35 mouse cellular contexts compared by ENCODE assay signal in the genomic region with DNA sequence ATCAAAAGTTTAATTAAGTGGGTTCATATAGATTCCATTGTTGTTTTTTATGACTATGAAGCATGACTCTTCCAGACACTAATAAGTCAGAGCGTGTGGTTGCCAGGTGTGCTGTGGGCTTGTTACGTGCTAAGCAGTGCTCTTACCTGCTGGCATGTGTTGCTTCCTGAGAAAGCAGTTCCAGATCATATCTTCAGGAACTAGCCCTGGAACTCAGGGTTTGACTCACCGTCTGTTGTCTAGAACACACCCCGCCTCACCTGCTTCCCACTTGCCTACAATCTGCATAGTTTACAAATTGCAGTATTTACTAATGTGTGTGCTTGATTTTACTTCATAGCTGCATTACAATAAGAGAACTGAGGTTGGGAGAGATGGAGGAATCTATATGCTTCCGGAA.
"Had no signal": no experiment of that assay in that cellular context is flagged by ENCODE, and none has a peak within 500 bp of the region (broad histone marks: within the 10 kb centered on the region; RNA-seq: fewer than 3 reads in every experiment).

No protein-coding gene starts in this region.

- H3K4me2 ChIP-seq: heart, embryonic 11.5 days; heart, embryonic 12.5 days; heart, embryonic 13.5 days; heart, embryonic 15.5 days; hindbrain, embryonic 12.5 days; hindbrain, embryonic 13.5 days; hindbrain, embryonic 15.5 days; intestine, embryonic 15.5 days; kidney, embryonic 15.5 days had no signal

- DNase-seq: heart, postnatal 10 days; heart, postnatal 14 days; heart, postnatal 36 days; heart, postnatal 4 days; kidney, adult 11 months; kidney, adult 18-20 months; kidney, adult 2 months; kidney, adult 8-10 months; kidney, adult 9 months; kidney, postnatal 10 days; kidney, postnatal 14 days; kidney, postnatal 25 days; kidney, postnatal 36 days; kidney, postnatal 4 days; layer of hippocampus, adult 9-11 months; layer of hippocampus, postnatal 36 days had no signal

- H3K4me3 ChIP-seq: heart, embryonic 10.5 days; heart, embryonic 12.5 days; heart, embryonic 13.5 days; heart, embryonic 15.5 days; hindbrain, embryonic 10.5 days; hindbrain, embryonic 12.5 days; hindbrain, embryonic 13.5 days; hindbrain, embryonic 15.5 days; intestine, embryonic 15.5 days; kidney, embryonic 15.5 days; layer of hippocampus, adult 2 months; left cerebral cortex, adult 2 months had no signal

- H3K27me3 ChIP-seq: heart, embryonic 12.5 days; heart, embryonic 13.5 days; heart, embryonic 15.5 days; hindbrain, embryonic 12.5 days; hindbrain, embryonic 13.5 days; hindbrain, embryonic 15.5 days; intestine, embryonic 15.5 days; kidney, embryonic 15.5 days had no signal

- H3K36me3 ChIP-seq: heart, embryonic 10.5 days; heart, embryonic 12.5 days; heart, embryonic 15.5 days; hindbrain, embryonic 10.5 days; hindbrain, embryonic 12.5 days; hindbrain, embryonic 13.5 days; hindbrain, embryonic 15.5 days; intestine, embryonic 15.5 days had no signal

- H3K27ac ChIP-seq: heart, embryonic 10.5 days; heart, embryonic 13.5 days; heart, embryonic 15.5 days; hindbrain, embryonic 10.5 days; hindbrain, embryonic 12.5 days; hindbrain, embryonic 13.5 days; hindbrain, embryonic 15.5 days; hindbrain, postnatal 0 days; intestine, embryonic 15.5 days; kidney, embryonic 15.5 days; kidney, postnatal 0 days; layer of hippocampus, adult 2 months; left cerebral cortex, adult 2 months had no signal

- H3K4me1 ChIP-seq: hindbrain, embryonic 15.5 days; intestine, embryonic 15.5 days; kidney, embryonic 15.5 days had no signal

- ATAC-seq: hindbrain, embryonic 16.5 days; hindbrain, postnatal 0 days; inflammation-experienced regulatory T-cells, adult 6 months; intestine, embryonic 15.5 days; intestine, embryonic 16.5 days; intestine, postnatal 0 days had no signal

- H3K9ac ChIP-seq: heart, embryonic 12.5 days; heart, embryonic 13.5 days; heart, embryonic 15.5 days; hindbrain, embryonic 12.5 days; hindbrain, embryonic 13.5 days; hindbrain, embryonic 15.5 days; intestine, embryonic 15.5 days; kidney, embryonic 15.5 days had no signal

- H3K9me3 ChIP-seq: heart, embryonic 10.5 days; heart, embryonic 12.5 days; heart, embryonic 13.5 days; heart, embryonic 15.5 days; hindbrain, embryonic 10.5 days; hindbrain, embryonic 12.5 days; hindbrain, embryonic 13.5 days; hindbrain, embryonic 15.5 days; intestine, embryonic 15.5 days; kidney, embryonic 15.5 days had no signal
